Mouse (Mus musculus): ENCODE results near the gene Flywch2.
"Not testable (repeated sequence)": the region's sequence is repeated elsewhere in the genome, so short reads cannot be mapped to it uniquely, and the experiment has no call there.

The Flywch2 gene

DNA sequence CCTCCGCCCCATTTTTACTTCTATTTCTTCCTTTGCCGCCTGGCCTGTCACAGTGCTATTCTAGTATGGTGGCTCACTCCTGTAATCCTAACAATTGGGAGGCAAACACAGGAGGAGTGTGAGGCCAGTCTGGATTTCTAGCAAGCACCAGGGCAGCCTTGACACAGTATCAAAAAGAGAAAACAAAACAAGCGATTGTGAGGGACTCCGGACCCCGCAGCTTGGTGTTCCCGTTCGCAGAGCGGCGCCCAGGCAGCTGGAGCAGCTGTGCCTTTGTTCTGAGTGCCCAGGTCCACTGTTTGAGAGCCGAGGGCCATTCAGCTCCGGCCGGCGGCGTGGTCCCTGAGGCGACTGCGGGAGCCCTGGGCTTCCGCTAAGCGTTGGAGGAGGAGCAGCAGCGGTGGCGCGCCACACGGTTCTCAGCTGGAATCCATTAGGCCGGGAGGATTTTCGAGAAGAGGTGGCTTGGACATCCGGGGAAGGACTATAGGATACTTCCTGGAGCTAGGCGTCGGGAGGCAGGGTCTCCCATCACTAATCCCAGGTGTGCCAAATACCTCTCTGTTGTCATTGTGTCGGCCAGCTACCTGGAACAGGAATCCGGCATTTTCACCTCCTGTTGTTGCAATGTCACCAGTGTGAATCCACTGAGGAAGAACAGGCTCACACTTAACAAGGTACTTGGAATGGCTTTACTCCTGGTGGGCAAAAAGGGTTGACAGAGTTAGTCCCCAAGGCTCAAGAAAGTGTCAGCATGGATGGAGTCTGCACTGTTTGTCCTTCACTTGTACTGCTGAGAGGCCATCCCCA is 4.6 kb upstream of the Flywch2 start, which contains the start of gene Srrm2:
Gene Srrm2, plus strand, starts transcription at position 264 of the 810 bp plus-strand sequence.
- no peak for DNase-seq (ENCODE audit: low spot score)

DNA sequence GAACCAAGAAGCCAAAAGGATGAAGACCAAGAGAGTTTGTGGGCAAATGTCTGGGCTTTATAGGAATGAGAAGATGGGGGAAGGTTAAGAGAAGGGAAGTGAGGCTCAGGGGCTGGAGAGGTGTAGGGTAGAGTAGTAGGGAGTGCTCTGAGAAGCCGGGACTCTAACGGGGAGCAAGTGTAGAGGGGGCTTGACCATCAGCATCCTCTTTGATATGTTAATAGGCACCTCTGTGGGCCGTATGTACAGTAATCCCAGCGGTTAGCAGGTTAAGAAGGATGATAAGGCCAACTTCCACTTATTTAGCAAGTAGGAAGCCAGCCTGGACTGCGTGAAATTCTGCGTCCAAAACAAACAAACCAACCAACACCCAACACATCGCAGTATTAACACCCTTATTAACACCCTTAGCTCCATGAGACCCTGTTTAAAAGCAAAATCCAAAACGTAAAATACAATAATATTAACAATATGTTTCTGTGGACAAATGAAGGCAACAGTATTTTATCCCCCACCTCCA is 3.9 kb upstream of the Flywch2 start:
- DNase-seq (ENCODE audit: low spot score) = no peak

DNA sequence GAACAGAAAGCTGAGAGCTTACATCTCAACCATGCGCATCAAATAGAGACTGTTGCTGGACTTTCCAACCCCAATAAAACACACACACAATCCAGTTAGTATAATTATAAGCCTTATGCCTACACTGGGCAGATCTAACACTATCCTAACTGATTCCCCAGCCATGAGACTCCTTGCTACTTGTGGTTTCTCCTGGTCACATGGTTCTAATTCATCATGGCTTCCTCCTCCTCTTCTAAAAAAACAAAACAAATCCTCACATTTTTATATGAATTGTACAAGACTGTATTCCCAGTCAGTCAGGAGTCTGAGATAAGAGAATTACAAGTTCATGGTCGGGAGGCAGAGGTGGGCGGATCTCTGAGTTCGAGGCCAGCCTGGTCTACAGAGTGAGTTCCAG is 3.1 kb upstream of the Flywch2 start:
- DNase-seq (ENCODE audit: low spot score) = no peak

DNA sequence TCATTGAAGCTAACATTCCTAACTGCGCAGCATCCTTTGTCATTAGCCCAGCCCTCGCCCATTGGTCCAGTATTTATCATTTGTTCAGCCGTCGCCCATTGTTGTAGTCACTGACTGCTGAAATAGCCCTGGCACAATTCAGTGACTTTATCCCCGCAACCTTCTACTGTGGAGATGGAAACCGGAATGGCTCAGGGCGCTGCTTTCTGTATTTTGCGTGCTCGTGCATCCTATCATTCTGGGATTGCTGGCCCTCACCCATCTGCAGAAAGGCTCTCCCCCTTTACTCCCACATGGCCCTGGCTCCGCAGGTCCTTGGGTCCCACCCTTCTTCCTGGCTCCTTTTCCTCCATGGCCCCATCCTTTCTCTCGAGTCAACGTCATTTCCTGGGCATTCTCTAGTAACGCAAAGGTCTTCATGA is 640 bp upstream of the Flywch2 start:
- DNase-seq (ENCODE audit: low spot score) = no peak

DNA sequence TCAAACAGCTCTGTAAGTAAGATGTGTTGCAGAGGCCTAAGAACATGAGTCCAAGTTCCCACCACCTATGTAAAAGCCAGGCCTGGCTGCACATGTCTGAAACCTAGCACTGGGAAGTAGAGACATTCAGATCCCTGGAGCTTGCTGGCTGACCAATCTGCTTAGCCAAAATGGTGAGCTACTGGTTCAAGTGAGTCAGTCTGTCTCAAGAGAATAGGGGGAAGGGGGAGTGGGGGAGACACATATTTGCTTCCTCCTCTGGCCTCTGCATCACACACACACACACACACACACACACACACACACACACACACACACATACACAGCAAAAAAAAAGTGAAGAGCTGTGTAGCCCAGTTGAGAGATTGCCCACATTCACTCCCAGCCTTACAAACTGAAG is 2.5 kb downstream of the Flywch2 start:
- DNase-seq (ENCODE audit: low spot score) = no peak

DNA sequence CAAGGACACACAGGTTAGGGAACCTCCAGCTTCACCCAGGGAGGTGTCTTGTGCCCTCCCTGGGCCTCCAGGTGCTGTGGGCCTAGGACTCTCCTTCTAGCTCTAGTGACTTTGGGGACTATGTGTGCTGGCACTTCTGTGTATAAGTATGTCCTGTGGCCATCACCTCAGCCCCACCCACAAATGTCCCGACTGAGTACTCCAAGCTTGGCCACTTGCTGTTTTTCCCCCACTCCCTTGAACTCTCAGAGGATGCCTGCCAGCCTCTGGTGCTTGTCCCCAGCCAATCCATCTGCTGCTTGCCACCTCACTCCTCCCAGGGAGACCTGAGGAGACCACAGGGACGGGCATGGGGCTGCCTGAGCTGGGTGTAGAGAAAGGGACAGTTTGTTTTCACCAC is 7.4 kb downstream of the Flywch2 start:
- no peak for DNase-seq (ENCODE audit: low spot score)

DNA sequence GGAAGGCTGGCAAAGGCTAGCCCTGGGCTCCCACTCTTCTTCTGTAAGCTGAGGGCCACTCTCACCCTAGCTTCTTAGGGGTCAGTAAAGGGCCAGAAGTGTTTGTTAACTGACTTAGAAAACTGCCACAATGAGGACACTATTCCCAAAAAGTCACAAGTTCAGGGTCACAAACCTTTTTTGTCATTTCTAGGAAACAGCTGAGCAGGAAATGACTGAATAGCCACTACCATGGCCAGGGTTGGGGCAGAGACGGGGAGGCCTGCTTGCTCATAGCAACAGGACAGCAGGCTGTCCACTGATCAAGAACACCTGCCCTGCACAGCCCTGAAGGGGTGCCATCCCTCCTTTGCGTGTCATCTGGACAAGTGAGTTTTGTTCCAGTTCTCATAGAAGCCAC is 8.7 kb downstream of the Flywch2 start:
- DNase-seq (ENCODE audit: low spot score) = no peak

DNA sequence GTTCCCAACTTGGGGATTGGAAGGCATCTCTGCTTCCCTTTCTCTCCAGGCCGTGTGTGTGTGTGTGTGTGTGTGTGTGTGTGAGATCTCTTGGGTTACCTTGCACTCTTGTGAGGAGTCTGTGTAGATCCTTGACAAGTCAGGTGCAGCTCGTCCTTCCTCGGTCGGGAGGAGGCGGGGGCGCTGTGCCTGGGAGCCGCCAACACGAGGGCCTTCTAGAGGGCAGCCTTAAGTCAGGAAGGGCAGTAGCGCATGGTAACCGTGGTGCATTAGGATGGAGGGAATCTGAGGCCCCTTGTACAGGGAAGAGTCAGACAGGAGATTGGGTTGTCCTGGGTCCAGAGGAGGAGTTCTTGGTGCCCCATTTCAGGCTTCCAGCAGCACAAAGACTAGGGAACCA is 9.7 kb downstream of the Flywch2 start:
- no peak for DNase-seq (ENCODE audit: low spot score)

DNA sequence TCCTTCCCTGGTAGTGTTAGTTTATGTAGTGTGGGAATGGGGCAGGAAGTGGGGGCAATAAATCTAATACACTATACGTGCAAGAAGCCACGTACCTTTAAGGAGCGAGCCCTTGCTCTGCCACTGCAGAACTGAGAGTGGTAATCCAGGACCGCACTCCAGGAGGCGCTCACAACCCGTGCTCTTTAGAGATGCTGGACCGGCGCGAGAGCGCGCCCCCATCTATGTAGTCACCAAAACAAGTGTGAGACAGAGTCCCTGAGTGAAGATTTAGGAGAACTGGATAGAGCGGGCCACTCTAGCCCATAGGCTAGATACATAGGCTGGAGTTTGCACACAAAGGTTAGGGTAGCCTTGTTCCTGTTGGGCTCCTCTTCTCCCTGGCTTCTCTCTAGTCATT is 11.8 kb downstream of the Flywch2 start:
- no peak for DNase-seq (ENCODE audit: low spot score)

DNA sequence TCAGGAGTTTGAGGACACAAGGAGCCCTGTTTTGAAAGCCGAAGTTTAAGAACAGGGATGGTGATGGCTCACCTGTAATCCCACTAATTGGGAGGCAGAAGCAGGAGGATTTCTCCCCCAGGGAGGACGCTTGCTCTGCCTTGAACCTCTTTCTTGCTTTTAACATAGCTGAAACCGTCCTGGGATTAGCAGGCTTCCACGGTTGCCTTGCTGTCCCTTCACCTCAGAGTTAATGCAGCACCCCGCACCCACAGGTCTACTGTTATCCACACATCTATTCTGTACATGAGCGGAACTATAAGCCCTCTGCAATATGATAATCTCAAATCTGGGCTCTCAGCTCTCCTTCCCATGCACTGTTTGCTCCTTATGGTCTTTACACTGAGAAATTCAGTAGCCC is 12.2 kb downstream of the Flywch2 start:
- DNase-seq (ENCODE audit: low spot score) = no peak

DNA sequence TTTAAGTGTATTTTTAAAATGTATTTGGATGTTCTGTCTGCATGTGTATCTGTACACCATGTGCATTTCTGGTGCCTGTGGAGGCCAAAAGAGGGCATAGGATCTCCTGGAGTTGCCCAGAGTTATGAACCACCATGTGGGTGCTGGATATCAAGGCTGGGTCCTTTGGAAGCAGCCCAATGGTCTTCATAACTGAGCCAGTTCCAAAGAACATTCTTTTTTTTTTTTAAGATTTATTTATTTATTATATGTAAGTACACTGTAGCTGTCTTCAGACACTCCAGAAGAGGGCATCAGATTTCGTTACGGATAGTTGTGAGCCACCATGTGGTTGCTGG is 13.7 kb downstream of the Flywch2 start:
- not testable (repeated sequence) for DNase-seq (ENCODE audit: low spot score)

DNA sequence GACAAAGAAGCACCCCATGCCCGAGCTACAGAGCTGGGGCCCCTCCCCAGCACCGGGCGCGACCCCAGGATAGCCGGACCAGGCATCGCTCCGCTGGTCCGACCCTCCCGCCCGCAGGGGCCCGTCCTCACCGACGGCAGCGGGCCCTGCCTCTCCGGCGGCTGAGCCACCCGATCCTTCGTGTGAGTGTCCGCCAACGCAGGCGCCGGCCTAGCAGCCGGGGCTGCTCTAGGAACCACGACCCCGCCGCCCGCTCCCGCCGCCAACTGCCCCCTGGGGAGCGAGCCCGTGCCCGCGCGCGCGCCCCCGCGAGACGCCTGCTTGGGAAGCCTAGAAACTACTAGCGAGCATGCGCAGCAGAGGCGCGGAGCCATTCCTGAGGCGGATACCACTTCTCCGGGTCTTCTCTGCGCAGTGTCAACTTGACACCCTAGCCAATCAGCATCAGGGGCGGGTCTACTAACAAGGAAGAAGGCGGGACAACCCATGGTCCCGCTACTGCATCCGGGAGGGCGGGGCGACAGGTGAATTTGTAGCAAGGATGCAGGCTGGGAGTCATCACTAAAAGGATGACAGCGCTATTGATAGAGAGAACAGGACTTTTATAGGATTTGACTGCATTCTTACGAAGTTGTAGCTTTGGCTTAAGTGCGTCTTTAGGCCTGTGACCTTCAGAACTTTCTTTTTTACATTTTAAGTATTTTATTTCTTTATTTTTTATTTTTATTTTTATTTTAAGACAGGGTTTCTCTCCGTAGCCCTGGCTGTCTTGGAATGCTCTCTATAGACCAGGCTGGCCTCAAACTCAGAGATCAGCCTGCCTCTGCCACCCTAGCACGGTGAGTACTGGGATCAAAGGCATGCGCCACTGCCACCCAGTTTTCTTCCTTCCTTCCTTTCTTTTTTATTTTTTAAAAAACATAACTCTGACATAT is 14.3 kb downstream of the Flywch2 start, which contains the start of gene Flywch1:
Gene Flywch1, minus strand, starts transcription at position 319 of the 935 bp plus-strand sequence.
- DNase-seq (ENCODE audit: low spot score) = peak; percentile 81

DNA sequence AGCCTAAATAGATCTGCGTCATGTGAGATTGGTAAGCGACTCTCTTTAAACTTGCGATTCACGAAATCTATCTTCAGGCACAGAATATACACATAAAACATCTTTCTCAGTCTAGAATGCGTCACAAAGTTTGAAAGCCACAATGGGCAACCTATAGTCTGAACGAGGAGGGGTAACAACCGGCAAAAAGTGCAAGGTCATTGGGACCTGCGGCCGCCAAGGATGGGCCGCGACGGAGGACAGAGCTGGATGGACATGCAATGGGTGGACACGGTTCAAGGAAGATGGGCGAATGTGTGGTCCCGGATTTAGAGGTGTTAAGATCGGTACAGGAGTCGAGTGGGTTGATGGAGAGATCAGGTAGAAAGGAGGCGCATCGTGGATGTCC is 15.0 kb downstream of the Flywch2 start:
- DNase-seq (ENCODE audit: low spot score) = no peak

DNA sequence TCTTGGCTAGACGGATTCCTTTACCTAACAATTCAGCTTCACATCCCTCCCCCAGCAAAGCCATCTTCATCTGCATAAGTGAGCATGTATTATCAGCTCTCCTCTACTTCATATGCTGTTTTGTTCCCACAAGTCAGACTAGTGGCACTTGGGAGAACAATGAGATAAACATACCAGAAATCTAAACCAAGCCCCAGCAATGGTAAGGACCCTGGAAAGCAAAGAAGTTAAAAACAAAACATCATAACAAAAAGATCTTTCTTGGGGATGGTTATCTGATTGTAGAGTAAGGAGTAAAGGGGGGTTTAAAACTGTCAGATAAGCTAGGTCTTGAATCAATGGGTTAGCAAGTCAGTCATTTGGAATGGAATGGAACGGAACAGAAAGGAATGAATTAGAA is 15.4 kb downstream of the Flywch2 start:
- DNase-seq (ENCODE audit: low spot score) = no peak

DNA sequence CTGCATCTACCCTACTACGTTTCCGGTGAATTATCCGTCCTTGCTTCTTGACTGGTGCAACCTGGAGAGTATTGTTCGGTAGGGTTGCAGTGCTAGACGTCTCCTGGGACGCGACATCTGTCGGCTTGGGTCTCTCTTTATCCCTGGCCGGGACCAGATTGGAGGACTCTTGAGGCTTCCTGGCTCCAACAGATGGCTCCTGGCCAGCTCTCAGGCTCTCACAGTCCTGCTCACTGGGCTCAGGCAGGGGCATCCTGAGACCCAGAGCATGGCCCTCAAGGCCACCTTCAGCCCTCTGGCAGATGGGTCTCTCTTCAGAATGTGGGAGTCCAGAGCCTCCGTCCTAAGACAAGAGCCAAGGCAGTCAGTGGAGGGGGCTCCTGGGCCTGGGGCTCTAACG is 22.9 kb downstream of the Flywch2 start:
- DNase-seq (ENCODE audit: low spot score) = no peak

DNA sequence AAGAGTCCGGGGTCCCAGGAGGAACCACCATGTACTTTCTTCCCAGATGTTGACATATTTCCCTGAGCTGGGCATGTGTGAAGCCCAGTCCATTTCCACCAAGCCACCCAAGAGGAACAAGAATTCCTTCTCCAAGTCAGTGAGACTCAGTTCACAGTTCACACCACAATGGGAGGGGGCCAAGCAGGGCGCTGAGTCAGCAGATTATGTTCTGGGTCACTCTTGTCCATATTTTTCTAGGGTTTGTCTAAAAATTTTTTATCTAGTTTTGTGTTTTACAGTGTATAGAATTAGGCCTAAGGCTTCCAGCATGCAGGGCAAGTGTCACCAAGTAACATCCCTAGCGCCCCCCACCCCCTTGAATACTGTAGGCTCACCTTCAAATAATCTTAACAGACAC is 24.7 kb downstream of the Flywch2 start:
- DNase-seq (ENCODE audit: low spot score) = no peak

DNA sequence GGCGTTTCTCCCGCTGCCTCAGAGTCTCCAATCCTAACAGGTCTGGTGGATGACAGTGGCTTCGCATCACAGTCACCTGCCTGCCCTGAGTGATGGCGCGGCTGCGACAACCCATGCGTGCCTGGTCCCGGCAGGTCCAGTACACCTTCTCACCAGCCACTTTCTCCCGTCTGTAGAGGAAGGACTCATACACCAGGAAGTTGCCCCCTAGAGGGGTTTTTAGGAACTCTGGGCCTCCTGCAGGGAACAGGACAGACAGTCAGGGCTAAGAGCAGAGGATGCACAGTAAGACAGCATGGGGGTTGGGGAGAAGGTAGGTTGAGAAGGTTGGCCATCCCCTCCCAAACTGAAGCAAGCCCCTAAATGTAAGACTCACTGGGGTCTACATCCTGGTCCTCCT is 25.6 kb downstream of the Flywch2 start:
- no peak for DNase-seq (ENCODE audit: low spot score)

DNA sequence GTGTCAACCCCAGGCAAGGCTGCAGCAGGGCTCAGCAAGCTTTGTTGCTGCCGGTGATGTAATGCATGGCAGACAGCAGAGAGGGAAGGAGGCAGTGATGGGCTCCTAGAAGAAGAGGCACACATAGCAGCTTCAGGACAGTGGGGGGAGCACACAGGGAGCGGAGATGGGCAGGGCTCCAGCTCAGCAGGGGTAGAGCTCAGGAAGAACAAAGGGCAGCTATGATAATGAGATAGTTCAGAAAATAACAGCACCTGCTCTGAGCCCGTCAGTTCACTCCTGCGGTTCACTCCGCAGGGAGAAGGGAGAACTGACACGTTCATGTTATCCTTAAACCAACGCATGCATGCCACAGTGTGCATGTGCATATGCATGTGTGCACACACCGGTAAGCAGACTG is 27.1 kb downstream of the Flywch2 start:
- no peak for DNase-seq (ENCODE audit: low spot score)

DNA sequence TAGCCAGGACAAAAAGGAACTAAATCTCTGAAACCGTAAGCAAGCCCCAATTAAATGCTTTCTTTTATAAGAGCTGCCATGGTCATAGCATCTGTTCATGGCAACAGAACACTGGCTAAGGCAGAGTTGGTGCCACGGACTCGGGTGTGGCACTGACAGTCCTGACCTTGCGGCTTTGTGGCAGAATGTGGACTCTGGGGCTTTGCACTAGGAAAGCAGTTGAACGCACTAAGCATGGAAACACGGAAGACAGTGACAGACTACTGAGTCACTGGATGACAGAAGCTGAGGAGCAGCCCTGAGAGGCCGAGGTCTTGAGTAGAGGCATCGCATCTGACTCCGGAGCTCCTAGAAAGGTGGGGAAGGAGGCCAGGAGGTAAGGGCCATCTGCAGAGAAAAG is 28.3 kb downstream of the Flywch2 start:
- DNase-seq (ENCODE audit: low spot score) = no peak

DNA sequence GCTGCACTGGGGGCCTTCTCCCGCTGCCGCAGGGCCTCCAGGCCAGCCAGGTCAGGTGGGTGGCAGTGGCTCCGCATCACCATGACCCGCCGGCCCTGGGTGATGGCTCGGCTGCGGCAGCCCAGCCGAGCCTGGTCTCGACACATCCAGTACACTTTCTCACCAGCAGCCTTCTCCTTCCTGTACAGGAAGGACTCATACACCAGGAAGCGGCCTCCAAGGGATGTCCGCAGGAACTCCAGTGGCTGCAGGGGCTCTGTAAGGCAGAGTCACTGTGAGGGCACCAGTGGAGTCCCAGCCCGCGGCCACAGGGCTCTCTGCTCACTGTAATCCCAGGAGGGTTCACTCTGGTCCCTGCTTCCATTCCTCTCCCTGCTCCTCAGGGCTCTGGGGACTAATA is 30.2 kb downstream of the Flywch2 start:
- no peak for DNase-seq (ENCODE audit: low spot score)

DNA sequence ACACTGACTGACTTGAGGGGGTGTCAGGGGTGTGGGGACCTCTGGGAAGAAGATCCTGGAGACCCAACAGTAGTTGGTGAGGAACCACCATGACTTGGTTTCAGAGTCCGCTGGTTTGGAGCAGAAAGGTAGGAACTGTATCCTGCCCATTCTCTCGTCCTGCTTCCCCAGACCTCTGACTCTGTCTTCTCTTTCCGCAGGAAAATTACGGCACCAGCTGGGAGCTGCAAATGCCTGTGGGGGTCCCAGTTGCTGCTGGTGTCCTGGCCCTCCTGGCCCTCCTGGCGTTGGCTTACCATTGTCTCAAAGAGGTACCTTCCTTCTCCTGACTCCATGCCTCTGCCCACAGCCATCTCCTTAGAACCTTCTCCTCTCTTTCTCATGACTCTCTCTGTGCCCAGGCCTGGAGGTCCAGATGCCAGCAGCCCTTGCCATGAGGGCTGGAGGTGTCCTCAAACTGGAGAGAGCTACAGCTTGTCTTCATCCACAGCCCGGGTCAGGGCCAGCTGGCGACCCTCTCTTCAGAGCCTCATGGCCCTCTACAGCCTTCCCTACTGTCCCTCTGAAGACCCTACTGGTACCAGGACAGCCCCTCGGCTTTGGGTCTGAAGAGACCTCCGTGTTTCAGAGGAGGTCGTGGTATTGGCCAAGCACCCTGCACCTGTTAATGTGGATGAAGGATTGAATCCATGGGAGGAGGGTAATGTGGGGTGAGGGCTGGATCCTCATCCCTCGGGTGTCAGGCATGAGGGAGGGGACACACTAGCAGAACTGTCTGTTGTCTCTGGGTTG is 36.3 kb downstream of the Flywch2 start:
- DNase-seq (ENCODE audit: low spot score) = no peak

Measured in urinary bladder, postnatal 10 days (tissue).